Mouse (Mus musculus) small intestine, adult 2 months (tissue): ENCODE results near the gene Tor1aip2.

Experiments
- CTCF ChIP-seq: fragments of 200-500 bp; IDR thresholded peaks from 2 replicates; pipeline ENCODE4 v1.5.1; 2012; ENCODE audit warnings: low read depth, mild to moderate bottlenecking, control low read depth, inconsistent platforms, low read length, moderate library complexity, mixed read lengths; ENCODE audit not compliant: insufficient replicate concordance, insufficient read length; ENCODE audit errors: extremely low read depth
- POLR2A ChIP-seq: fragments of 200-500 bp; IDR thresholded peaks from 2 replicates; pipeline ENCODE4 v1.6.1; 2012; ENCODE audit warnings: low read depth, mild to moderate bottlenecking, control low read depth, inconsistent platforms, low read length, moderate library complexity

GRCm38 (mm10) chr1:156027849-156028248 lies 7.4 kb upstream of the Tor1aip2 start:
- no peak for TF ChIP-seq CTCF
- no peak for TF ChIP-seq POLR2A
